Mouse (Mus musculus) ES-E14 (cell line): ENCODE measurements at regions not wholly inside any gene's neighbourhood (a gene's known extent, or its start where the extent isn't known, plus 50 kb on each side); places are given as distances from the start of the nearest gene placed in this dataset.

Source experiments
- DNase-seq: peaks from one replicate; pipeline ENCODE4 v3.0.0-alpha.2; 2013; ENCODE audit warnings: low read depth, low spot score
- H3K27ac ChIP-seq: 2 replicates; pipeline ENCODE4 v1.5.1; 2012; ENCODE audit warnings: low read depth, mild to moderate bottlenecking, low read length, moderate library complexity, mixed read lengths; ENCODE audit not compliant: poor library complexity, insufficient read depth, severe bottlenecking
- H3K36me3 ChIP-seq: 2 replicates; pipeline ENCODE4 v1.6.1; 2012; ENCODE audit warnings: mild to moderate bottlenecking, low read length, moderate library complexity, mixed read lengths; ENCODE audit not compliant: control insufficient read depth, poor library complexity, insufficient read depth, severe bottlenecking
- H3K4me1 ChIP-seq, 2 experiments: fragments of 150-350 bp in 1 of 2; sonication (generic) in 1 of 2; 2 replicates each; pipeline ENCODE4 v1.6.1; 2012; ENCODE audit warnings: low read length in 2 of 2, mild to moderate bottlenecking in 1 of 2, mixed read lengths in 1 of 2; ENCODE audit not compliant: control insufficient read depth in 2 of 2, insufficient read depth in 2 of 2, poor library complexity in 1 of 2
- H3K4me3 ChIP-seq, 2 experiments: fragments of 150-350 bp in 1 of 2; sonication (generic) in 1 of 2; 2 replicates each; pipeline ENCODE4 v1.5.1; 2012; ENCODE audit warnings: low read length in 2 of 2, low read depth in 1 of 2, mild to moderate bottlenecking in 1 of 2, mixed read lengths in 1 of 2; ENCODE audit not compliant: insufficient read depth in 1 of 2, poor library complexity in 1 of 2, severe bottlenecking in 1 of 2
- H3K9ac ChIP-seq: 2 replicates; pipeline ENCODE4 v1.6.1; 2012; ENCODE audit warnings: low read depth, mild to moderate bottlenecking, low read length, mixed read lengths; ENCODE audit not compliant: poor library complexity, insufficient read depth, severe bottlenecking
- H3K9me3 ChIP-seq: fragments of 150-350 bp; sonication (generic); 2 replicates; pipeline ENCODE4 v1.6.1; 2012; ENCODE audit warnings: low read depth, mild to moderate bottlenecking, low read length; ENCODE audit not compliant: control insufficient read depth, insufficient read depth
- CHD2 ChIP-seq: IDR thresholded peaks from 2 replicates; pipeline ENCODE4 v1.6.1; 2014; ENCODE audit warnings: mild to moderate bottlenecking, low read depth, low read length, inconsistent platforms
- HCFC1 ChIP-seq: IDR thresholded peaks from 2 replicates; pipeline ENCODE4 v1.6.1; 2012; ENCODE audit warnings: low read length, inconsistent platforms, borderline replicate concordance; ENCODE audit not compliant: insufficient read depth
- MAFK ChIP-seq: IDR thresholded peaks from 2 replicates; pipeline ENCODE4 v1.6.1; 2014; ENCODE audit warnings: mild to moderate bottlenecking, low read depth, low read length, inconsistent platforms; ENCODE audit not compliant: insufficient read depth
- ZC3H11A ChIP-seq: IDR thresholded peaks from 2 replicates; pipeline ENCODE4 v1.6.1; 2012; ENCODE audit warnings: low read depth, mild to moderate bottlenecking, inconsistent platforms, low read length, borderline replicate concordance
- ZNF384 ChIP-seq: IDR thresholded peaks from 2 replicates; pipeline ENCODE4 v1.6.1; 2012; ENCODE audit warnings: low read depth, low read length, inconsistent platforms
- in situ Hi-C, 2 experiments: fragments of 600-800 bp; cut with MboI; formaldehyde crosslinking; loops; one replicate each; pipeline ENCODE4 v1.15.1; 2025; ENCODE audit warnings: low sequenced_read_pairs in 2 of 2, inconsistent platforms in 1 of 2; ENCODE audit not compliant: unreplicated experiment in 2 of 2

- no peak for TF ChIP-seq MAFK
- TF ChIP-seq CHD2 = no peak
- TF ChIP-seq HCFC1 = no peak
- no peak for TF ChIP-seq ZC3H11A
- no peak for TF ChIP-seq ZNF384
- in situ Hi-C loops = no loop called here
- H3K4me3 ChIP-seq = no peak overlapping the region
- no peak for DNase-seq
- H3K27ac ChIP-seq = no peak overlapping the region
- H3K9ac ChIP-seq = no peak overlapping the region
- no peaks in the 10 kb centered on the region for H3K4me1 ChIP-seq
- no peaks in the 10 kb centered on the region for H3K9me3 ChIP-seq
- H3K36me3 ChIP-seq = no peaks in the 10 kb centered on the region
Observed at GRCm38 (mm10) chr12:94670035-94670434, 1022.0 kb upstream of the Flrt2 start.

- Histone ChIP-seq H3K4me3 (no peak overlapping the region), H3K9me3 (no peaks in the 10 kb centered on the region), H3K4me1 (no peaks in the 10 kb centered on the region), H3K27ac (no peak overlapping the region), H3K36me3 (no peaks in the 10 kb centered on the region), H3K9ac (no peak overlapping the region)
- in situ Hi-C loops = no loop called here
- TF ChIP-seq ZC3H11A (no peak), ZNF384 (no peak), CHD2 (no peak), HCFC1 (no peak), MAFK (no peak)
- DNase-seq = no peak
Observed at GRCm38 (mm10) chr12:94674925-94675324, 1017.1 kb upstream of the Flrt2 start.

- Histone ChIP-seq H3K4me3 (no peak overlapping the region), H3K36me3 (no peaks in the 10 kb centered on the region), H3K27ac (no peak overlapping the region), H3K4me1 (no peaks in the 10 kb centered on the region), H3K9ac (no peak overlapping the region), H3K9me3 (no peaks in the 10 kb centered on the region)
- in situ Hi-C loops = no loop called here
- TF ChIP-seq ZC3H11A (no peak), MAFK (no peak), HCFC1 (no peak)
- DNase-seq = no peak
Observed at GRCm38 (mm10) chr12:94691341-94692029, 1000.5 kb upstream of the Flrt2 start.

DNA sequence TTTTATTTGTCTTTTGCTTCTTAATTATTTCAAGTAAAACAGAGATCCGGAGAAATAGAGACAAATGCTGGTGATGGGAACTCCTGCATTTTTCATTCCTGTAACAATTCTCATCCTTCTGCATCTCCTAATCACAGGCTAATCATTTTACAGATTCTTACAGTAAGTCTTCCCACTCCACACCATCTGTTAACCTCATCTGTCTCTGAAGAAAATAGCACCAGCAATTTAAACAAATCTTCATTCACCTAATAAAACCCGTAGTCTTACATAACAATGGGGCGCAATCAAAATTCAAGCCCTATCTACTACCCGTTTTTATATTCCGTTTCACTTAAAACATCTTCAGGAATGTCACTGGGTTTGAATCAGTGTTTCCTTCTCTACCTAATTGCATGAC lies 960.6 kb upstream of the Flrt2 start:
- no peak for DNase-seq
- Histone ChIP-seq H3K9ac (no peak overlapping the region), H3K36me3 (no peaks in the 10 kb centered on the region), H3K4me3 (no peak overlapping the region), H3K9me3 (no peaks in the 10 kb centered on the region), H3K4me1 (no peaks in the 10 kb centered on the region), H3K27ac (no peak overlapping the region)
- in situ Hi-C loops = no loop called here
- TF ChIP-seq ZNF384 (no peak), MAFK (no peak), HCFC1 (no peak), ZC3H11A (no peak), CHD2 (no peak)

DNA sequence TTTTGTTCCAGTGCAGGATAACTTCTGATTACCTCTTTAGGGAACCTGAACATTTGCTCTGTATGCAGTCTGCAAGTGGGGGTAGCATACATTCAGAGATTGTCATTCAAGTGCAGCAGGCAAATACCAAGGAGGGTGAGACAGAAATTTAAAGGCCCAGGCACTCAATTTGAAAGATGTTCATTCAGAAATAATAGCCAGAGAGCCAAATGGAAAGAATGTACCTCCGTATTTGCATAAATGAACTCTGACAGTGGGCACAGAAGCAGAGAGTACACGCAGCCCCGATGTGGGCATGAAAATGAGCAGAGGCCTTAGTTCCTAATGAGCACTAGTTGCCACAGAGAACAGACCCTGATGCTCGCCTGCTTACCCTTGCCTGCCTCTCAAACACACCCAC lies 958.8 kb upstream of the Flrt2 start:
- no peaks in the 10 kb centered on the region for H3K9me3 ChIP-seq
- no peak for DNase-seq

More for the DNA sequence above, 958.8 kb upstream of the Flrt2 start:
- Histone ChIP-seq H3K4me3 (no peak overlapping the region), H3K36me3 (no peaks in the 10 kb centered on the region), H3K9ac (no peak overlapping the region), H3K4me1 (no peaks in the 10 kb centered on the region), H3K27ac (no peak overlapping the region)
- in situ Hi-C loops = no loop called here
- TF ChIP-seq CHD2 (no peak), MAFK (no peak), ZC3H11A (no peak), HCFC1 (no peak), ZNF384 (no peak)
